Mouse (Mus musculus): ENCODE data around the gene 9030612E09Rik. TPM values are rescaled to one million over a fixed set of nuclear protein-coding genes. Genes with fewer than 3 reads are reported as not detected.

Gene 9030612E09Rik
- polyA plus RNA-seq, 1 experiment, result not detected

DNA sequence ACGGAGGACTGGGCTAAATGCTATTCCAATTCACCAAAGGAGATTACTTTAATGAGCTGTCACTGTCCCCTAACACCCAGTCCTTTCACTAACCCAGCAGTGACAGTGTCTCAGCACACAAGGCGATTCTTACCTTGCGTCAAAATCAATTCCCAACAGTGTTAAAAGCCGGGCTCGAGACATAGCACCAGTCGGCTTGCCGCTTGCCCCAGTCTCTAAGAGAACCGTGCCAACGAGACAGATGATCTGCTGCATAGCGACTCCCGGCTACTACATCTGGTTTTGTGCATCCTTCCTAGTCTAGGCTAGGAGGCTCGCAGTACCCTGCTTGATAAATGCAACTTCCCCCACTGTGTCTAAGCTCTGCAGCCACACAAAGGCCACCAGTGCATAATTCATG lies 12.2 kb upstream of the 9030612E09Rik start:
- no peaks in the 10 kb centered on the region for H3K36me3 ChIP-seq (ENCODE audit: control insufficient read depth)
- H3K9me3 ChIP-seq (ENCODE audit: control insufficient read depth, low read length), result peaks cover 6% of the 10 kb centered on the region; the same call in 1 of the 2 replicates
- no peaks in the 10 kb centered on the region for H3K4me1 ChIP-seq (ENCODE audit: control insufficient read depth)
- H3K27me3 ChIP-seq (ENCODE audit: control insufficient read depth), result no peaks in the 10 kb centered on the region
- TF ChIP-seq TAL1 (IDR thresholded peaks at IDR 0.05; ENCODE audit: low read length) (no peak), GATA1 (IDR thresholded peaks at IDR 0.05; ENCODE audit: low read length) (no peak)
- no peak overlapping the region for H3K4me3 ChIP-seq (replicated peaks)

DNA sequence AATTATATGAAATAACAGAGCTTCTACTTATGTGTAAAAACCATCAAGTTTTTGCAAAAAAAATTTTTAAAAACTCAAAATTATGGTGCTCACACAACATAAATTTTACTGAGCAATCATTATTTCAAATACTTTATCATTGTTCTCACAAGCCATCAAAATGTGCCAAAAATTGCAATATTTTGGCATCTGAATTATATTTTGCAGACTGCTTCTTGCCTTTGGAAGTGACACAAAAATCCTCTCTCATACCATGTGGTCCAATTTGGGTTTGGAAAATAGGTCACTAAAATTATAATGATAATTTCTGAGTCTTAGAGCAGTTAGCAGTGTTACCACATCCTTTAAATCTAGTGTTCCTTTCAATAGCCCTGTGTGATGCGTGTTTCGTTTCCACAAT lies 10.1 kb upstream of the 9030612E09Rik start:
- TF ChIP-seq GATA1 (IDR thresholded peaks at IDR 0.05; ENCODE audit: low read length), result no peak
- TF ChIP-seq TAL1 (IDR thresholded peaks at IDR 0.05; ENCODE audit: low read length), result no peak
- no peak overlapping the region for H3K4me3 ChIP-seq (replicated peaks)
- no peaks in the 10 kb centered on the region for H3K36me3 ChIP-seq (ENCODE audit: control insufficient read depth)
- peaks cover 6% of the 10 kb centered on the region; the same call in 1 of the 2 replicates for H3K9me3 ChIP-seq (ENCODE audit: control insufficient read depth, low read length)
- peaks cover 7% of the 10 kb centered on the region for H3K27me3 ChIP-seq (ENCODE audit: control insufficient read depth)
- H3K4me1 ChIP-seq (ENCODE audit: control insufficient read depth), result no peaks in the 10 kb centered on the region

DNA sequence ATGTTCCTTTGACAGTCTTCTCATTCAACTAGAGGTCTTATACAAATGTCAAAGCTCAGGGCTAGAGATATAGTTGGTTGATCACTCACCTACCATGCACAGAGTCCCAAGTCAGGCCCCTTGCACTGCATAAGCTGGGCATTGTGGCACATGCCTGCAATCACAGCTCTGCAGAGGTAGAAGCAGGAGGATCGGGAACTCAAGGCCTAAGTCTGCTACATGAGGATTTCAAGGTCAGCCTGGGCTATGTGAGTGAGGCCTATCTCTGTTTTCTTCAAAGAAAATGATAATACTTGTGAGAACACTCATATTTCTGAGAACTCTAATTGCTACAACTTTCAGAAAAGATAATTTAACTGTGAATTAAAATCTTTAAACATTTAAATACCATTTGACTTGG lies 8.4 kb upstream of the 9030612E09Rik start:
- no peak for TF ChIP-seq TAL1 (IDR thresholded peaks at IDR 0.05; ENCODE audit: low read length)
- no peak for TF ChIP-seq GATA1 (IDR thresholded peaks at IDR 0.05; ENCODE audit: low read length)
- Histone ChIP-seq H3K9me3 (ENCODE audit: control insufficient read depth, low read length) (peaks cover 6% of the 10 kb centered on the region; the same call in 1 of the 2 replicates), H3K4me3 (replicated peaks) (no peak overlapping the region), H3K36me3 (ENCODE audit: control insufficient read depth) (no peaks in the 10 kb centered on the region), H3K4me1 (ENCODE audit: control insufficient read depth) (no peaks in the 10 kb centered on the region), H3K27me3 (ENCODE audit: control insufficient read depth) (peaks cover 21% of the 10 kb centered on the region)

DNA sequence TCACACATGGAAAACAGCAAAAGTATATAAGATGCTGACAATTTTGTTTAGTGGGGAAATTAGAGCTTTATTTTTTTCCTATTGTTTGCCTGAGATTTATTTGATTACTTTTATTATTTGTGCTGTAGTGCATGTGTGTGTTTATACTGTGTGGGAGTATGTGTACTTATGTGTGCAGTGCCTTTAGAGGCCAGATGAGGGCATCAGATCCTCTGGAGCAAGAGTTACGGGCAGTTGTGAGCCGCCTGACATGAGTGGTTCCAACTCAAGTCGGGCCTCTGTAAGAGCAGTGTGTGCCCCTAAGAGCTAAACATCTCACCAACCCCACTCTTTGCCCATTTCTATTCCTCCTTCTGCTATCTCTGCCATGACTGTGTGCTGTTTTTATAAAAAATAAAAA lies 7.7 kb upstream of the 9030612E09Rik start:
- TF ChIP-seq TAL1 (IDR thresholded peaks at IDR 0.05; ENCODE audit: low read length) (no peak), GATA1 (IDR thresholded peaks at IDR 0.05; ENCODE audit: low read length) (no peak)
- Histone ChIP-seq H3K27me3 (ENCODE audit: control insufficient read depth) (peaks cover 28% of the 10 kb centered on the region), H3K4me3 (replicated peaks) (no peak overlapping the region), H3K9me3 (ENCODE audit: control insufficient read depth, low read length) (peaks cover 6% of the 10 kb centered on the region; the same call in 1 of the 2 replicates), H3K36me3 (ENCODE audit: control insufficient read depth) (no peaks in the 10 kb centered on the region), H3K4me1 (ENCODE audit: control insufficient read depth) (no peaks in the 10 kb centered on the region)

DNA sequence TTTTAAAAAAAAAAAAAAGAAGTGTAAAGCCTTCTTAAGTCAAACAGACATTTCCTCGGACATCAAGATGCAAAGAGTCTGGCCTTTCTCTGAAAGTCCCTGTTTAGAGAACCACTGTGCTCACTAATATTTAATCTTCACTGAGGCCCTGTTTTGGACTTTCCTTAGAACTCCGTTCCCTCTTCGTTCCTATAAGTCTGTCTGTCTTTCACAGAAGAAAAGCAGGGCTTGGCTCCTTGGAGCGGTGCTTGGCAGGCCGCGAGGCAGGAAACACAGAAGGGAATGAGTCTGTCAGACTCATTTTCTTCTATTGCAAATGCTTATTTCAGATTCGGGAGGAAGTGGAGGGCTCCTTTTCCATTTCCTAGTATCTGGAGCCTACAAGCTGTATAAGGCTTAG lies 5.7 kb upstream of the 9030612E09Rik start:
- no peak for TF ChIP-seq GATA1 (IDR thresholded peaks at IDR 0.05; ENCODE audit: low read length)
- no peak for TF ChIP-seq TAL1 (IDR thresholded peaks at IDR 0.05; ENCODE audit: low read length)
- Histone ChIP-seq H3K27me3 (ENCODE audit: control insufficient read depth) (peaks cover 48% of the 10 kb centered on the region), H3K36me3 (ENCODE audit: control insufficient read depth) (no peaks in the 10 kb centered on the region)

DNA sequence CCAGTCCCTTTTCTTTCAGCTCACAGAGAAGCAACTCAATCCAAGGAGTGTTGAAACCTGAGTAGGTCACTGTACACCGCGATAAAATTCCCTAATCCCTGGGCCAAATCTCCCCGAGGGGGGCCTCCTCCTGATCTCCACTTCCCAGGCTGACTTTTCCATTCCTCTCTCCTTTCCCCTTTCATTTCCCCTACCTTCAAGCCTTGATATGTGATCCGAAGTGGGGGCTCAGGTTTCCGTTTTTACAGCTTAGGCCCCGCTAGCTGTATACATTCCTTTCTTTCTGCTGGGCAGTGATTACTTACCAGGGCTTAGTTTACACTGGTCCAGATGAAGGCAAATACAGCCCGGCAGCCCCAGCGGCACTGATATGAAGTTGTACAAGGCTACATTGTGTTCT lies 3.4 kb upstream of the 9030612E09Rik start:
- Histone ChIP-seq H3K4me1 (ENCODE audit: control insufficient read depth) (no peaks in the 10 kb centered on the region; the same call in 1 of the 2 replicates), H3K4me3 (replicated peaks) (no peak overlapping the region), H3K36me3 (ENCODE audit: control insufficient read depth) (no peaks in the 10 kb centered on the region), H3K9me3 (ENCODE audit: control insufficient read depth, low read length) (peaks cover 2% of the 10 kb centered on the region; the same call in 1 of the 2 replicates), H3K27me3 (ENCODE audit: control insufficient read depth) (peaks cover 71% of the 10 kb centered on the region)
- TF ChIP-seq GATA1 (IDR thresholded peaks at IDR 0.05; ENCODE audit: low read length), result no peak
- TF ChIP-seq TAL1 (IDR thresholded peaks at IDR 0.05; ENCODE audit: low read length), result no peak

More for the DNA sequence above, 5.7 kb upstream of the 9030612E09Rik start:
- H3K4me1 ChIP-seq (ENCODE audit: control insufficient read depth), result no peaks in the 10 kb centered on the region
- H3K9me3 ChIP-seq (ENCODE audit: control insufficient read depth, low read length), result peaks cover 2% of the 10 kb centered on the region; the same call in 1 of the 2 replicates
- no peak overlapping the region for H3K4me3 ChIP-seq (replicated peaks)

DNA sequence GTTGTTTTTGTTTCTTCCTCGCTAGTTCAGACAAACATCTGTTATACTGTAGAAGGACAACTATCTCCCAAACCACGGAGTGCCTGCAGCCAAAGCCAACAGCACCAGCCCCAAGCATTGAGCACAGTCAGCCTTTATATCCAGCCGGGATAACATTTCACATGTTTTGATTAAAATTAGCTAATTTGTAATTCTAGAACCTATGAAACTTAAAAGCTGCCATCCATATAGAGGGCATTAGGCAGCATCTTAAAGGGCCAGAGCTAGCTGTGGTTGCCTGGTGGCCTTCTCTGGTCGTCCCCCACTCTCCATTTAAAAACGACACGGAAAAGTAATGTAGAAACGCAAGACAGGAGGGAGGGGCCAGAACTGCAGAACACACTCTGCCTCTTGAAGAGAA lies 2.4 kb upstream of the 9030612E09Rik start:
- Histone ChIP-seq H3K9me3 (ENCODE audit: control insufficient read depth, low read length) (peaks cover 2% of the 10 kb centered on the region; the same call in 1 of the 2 replicates), H3K27me3 (ENCODE audit: control insufficient read depth) (peaks cover 81% of the 10 kb centered on the region), H3K4me3 (replicated peaks) (no peak overlapping the region), H3K36me3 (ENCODE audit: control insufficient read depth) (no peaks in the 10 kb centered on the region), H3K4me1 (ENCODE audit: control insufficient read depth) (no peaks in the 10 kb centered on the region; the same call in 1 of the 2 replicates)
- TF ChIP-seq TAL1 (IDR thresholded peaks at IDR 0.05; ENCODE audit: low read length) (no peak), GATA1 (IDR thresholded peaks at IDR 0.05; ENCODE audit: low read length) (no peak)

DNA sequence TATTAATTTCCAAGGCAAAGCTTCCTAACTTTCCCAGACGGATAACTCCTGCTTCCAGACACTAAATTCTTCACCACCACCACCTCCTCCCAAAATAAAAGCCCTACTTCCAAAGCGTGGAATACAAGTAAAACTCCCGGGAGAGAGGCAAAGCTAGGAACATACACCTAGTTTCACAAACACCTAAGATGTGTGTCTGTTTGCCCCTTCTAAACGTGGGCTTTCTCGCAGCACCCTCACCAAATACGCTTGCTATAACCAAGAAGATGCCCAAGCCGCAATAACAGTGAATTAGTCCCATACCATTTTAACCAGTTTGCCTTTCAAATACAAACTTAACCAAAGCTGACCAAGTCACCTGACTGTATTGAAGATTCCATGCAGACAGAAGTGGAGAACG lies 1.9 kb upstream of the 9030612E09Rik start:
- Histone ChIP-seq H3K27me3 (ENCODE audit: control insufficient read depth) (peaks cover 86% of the 10 kb centered on the region), H3K9me3 (ENCODE audit: control insufficient read depth, low read length) (peaks cover 2% of the 10 kb centered on the region; the same call in 1 of the 2 replicates), H3K36me3 (ENCODE audit: control insufficient read depth) (no peaks in the 10 kb centered on the region), H3K4me3 (replicated peaks) (no peak overlapping the region), H3K4me1 (ENCODE audit: control insufficient read depth) (no peaks in the 10 kb centered on the region; the same call in 1 of the 2 replicates)
- no peak for TF ChIP-seq GATA1 (IDR thresholded peaks at IDR 0.05; ENCODE audit: low read length)

DNA sequence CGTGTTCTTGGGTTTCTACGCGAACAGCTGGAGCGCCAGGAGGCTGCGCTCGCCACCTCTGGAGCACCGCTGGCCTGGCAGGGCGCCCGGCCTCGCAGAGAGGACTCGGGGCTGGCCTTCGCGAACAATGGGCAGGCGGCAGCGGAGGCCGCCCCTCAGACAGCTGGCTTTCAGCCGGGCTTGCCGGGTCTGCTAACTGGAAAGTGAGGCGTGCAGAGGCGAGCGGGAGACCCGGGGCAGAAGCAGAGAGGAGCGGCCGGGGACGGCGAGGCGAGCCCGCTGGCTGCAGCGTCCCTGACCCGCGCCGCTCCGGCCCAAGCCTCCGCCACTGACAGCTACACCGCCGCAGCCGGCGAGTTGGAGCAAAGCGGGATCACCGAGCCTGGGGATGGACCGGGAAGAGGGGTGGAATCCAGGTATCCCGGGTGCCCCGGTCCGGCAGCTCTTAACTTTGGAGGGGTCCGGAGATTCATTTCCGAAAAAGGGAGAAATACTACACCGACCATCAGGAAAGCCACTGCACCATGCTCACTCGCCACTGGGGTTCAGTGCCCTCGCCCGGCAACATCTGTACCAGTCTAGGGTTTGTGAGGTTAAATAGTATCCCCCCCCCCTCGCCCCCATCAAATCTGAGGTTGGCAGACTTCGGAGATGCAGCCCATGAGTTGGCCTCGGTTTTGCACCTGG lies 1.2 kb upstream of the 9030612E09Rik start:
- Histone ChIP-seq H3K27me3 (ENCODE audit: control insufficient read depth) (peaks cover 93% of the 10 kb centered on the region), H3K36me3 (ENCODE audit: control insufficient read depth) (no peaks in the 10 kb centered on the region), H3K9me3 (ENCODE audit: control insufficient read depth, low read length) (peaks cover 2% of the 10 kb centered on the region; the same call in 1 of the 2 replicates), H3K4me1 (ENCODE audit: control insufficient read depth) (no peaks in the 10 kb centered on the region; the same call in 1 of the 2 replicates), H3K4me3 (replicated peaks) (no peak overlapping the region)
- TF ChIP-seq GATA1 (IDR thresholded peaks at IDR 0.05; ENCODE audit: low read length), result no peak
- no peak for TF ChIP-seq TAL1 (IDR thresholded peaks at IDR 0.05; ENCODE audit: low read length)

Data from erythroblast, embryonic 14.5 days (primary cell).